Comparison of ENCODE assay signal across 9 mouse cellular contexts in genomic region chr13:89743201-89743600, GRCm38 (mm10). TPM values are rescaled to one million over a fixed set of nuclear protein-coding genes. Genes with fewer than 3 reads are reported as not detected.
DNase-seq lines count a peak whose midpoint lies in the region; ATAC-seq and TF ChIP-seq lines count a peak whose summit lies in the region.
"Had no signal": no experiment of that assay in that cellular context is flagged by ENCODE, and none has a peak within 500 bp of the region (broad histone marks: within the 10 kb centered on the region; RNA-seq: fewer than 3 reads in every experiment).

No protein-coding gene starts in this region.

- H3K4me2 ChIP-seq in kidney, postnatal 0 days (ENCODE audit: low read length) = peak overlapping the region; percentile 94
- peak overlapping the region; percentile 68 for H3K4me2 ChIP-seq in forebrain, embryonic 11.5 days (ENCODE audit: low read depth, low read length, severe bottlenecking)
- peak overlapping the region; percentile 81; the same call in 1 of the 2 replicates for H3K4me2 ChIP-seq in limb, embryonic 11.5 days (ENCODE audit: low read depth, severe bottlenecking)
- H3K4me2 ChIP-seq in neural tube, embryonic 15.5 days = peak overlapping the region; percentile 98

- H3K27ac ChIP-seq in kidney, postnatal 0 days = no peak overlapping the region
- 0 out of 2 replicates have a peak overlapping the region, but pooled peaks have one; percentile 85 for H3K27ac ChIP-seq in forebrain, embryonic 11.5 days (ENCODE audit: low read depth, low read length)
- no peak overlapping the region for H3K27ac ChIP-seq in limb, embryonic 11.5 days (replicated peaks; ENCODE audit: low read depth, low read length)
- no peak overlapping the region for H3K27ac ChIP-seq in neural tube, embryonic 15.5 days (replicated peaks)
- H3K27ac ChIP-seq in cerebellum, adult 2 months (ENCODE audit: insufficient read depth, low read length) = no peak overlapping the region
- H3K27ac ChIP-seq: liver, embryonic 13.5 days had no signal

- H3K4me1 ChIP-seq in kidney, postnatal 0 days (replicated peaks; ENCODE audit: insufficient read depth, low read length) = no peaks in the 10 kb centered on the region
- H3K4me1 ChIP-seq in forebrain, embryonic 11.5 days (replicated peaks; ENCODE audit: control insufficient read depth, insufficient read depth, low read length) = peaks cover 5% of the 10 kb centered on the region; the same call in 1 of the 2 replicates
- H3K4me1 ChIP-seq in limb, embryonic 11.5 days (ENCODE audit: control insufficient read depth, insufficient read depth, low read length) = 0 out of 2 replicates have a peak, but pooled peaks cover 3% of the 10 kb centered on the region
- peaks cover 31% of the 10 kb centered on the region for H3K4me1 ChIP-seq in neural tube, embryonic 15.5 days
- no peaks in the 10 kb centered on the region for H3K4me1 ChIP-seq in cerebellum, adult 2 months (ENCODE audit: control insufficient read depth, insufficient read depth, low read length)

- H3K4me3 ChIP-seq in kidney, postnatal 0 days (replicated peaks; ENCODE audit: low read depth, low read length) = peak overlapping the region; percentile 48; the same call in 1 of the 2 replicates
- peak overlapping the region; percentile 55 for H3K4me3 ChIP-seq in forebrain, embryonic 11.5 days (ENCODE audit: low read depth, low read length)
- peak overlapping the region; percentile 52 for H3K4me3 ChIP-seq in limb, embryonic 11.5 days (ENCODE audit: low read depth, low read length)
- H3K4me3 ChIP-seq in neural tube, embryonic 15.5 days (replicated peaks) = peak overlapping the region; percentile 59
- H3K4me3 ChIP-seq in cerebellum, adult 2 months (replicated peaks; ENCODE audit: insufficient read depth, low read depth, low read length) = no peak overlapping the region

- H3K36me3 ChIP-seq in kidney, postnatal 0 days (ENCODE audit: insufficient read depth, low read length) = no peaks in the 10 kb centered on the region
- no peaks in the 10 kb centered on the region for H3K36me3 ChIP-seq in forebrain, embryonic 11.5 days (ENCODE audit: control insufficient read depth, insufficient read depth, low read length)
- H3K36me3 ChIP-seq in limb, embryonic 11.5 days (ENCODE audit: control insufficient read depth, insufficient read depth, low read length) = no peaks in the 10 kb centered on the region
- no peaks in the 10 kb centered on the region for H3K36me3 ChIP-seq in neural tube, embryonic 15.5 days
- H3K36me3 ChIP-seq: liver, embryonic 13.5 days had no signal

- TF ChIP-seq CTCF in kidney, postnatal 0 days (IDR thresholded peaks at IDR 0.05; ENCODE audit: low read depth) = no peak
- no peak for TF ChIP-seq CTCF in cerebellum, adult 2 months (IDR thresholded peaks at IDR 0.05; ENCODE audit: borderline replicate concordance, insufficient read depth, low read depth, low read length)

- no peaks in the 10 kb centered on the region for H3K9me3 ChIP-seq in kidney, postnatal 0 days (replicated peaks; ENCODE audit: low read length)
- no peaks in the 10 kb centered on the region for H3K9me3 ChIP-seq in forebrain, embryonic 11.5 days (ENCODE audit: control insufficient read depth, low read length)
- H3K9me3 ChIP-seq in limb, embryonic 11.5 days (ENCODE audit: control insufficient read depth, low read length) = no peaks in the 10 kb centered on the region
- no peaks in the 10 kb centered on the region for H3K9me3 ChIP-seq in neural tube, embryonic 15.5 days (replicated peaks)
- H3K9me3 ChIP-seq: liver, embryonic 13.5 days had no signal

- no peak for TF ChIP-seq POLR2A in cerebellum, adult 2 months (IDR thresholded peaks at IDR 0.05; ENCODE audit: borderline replicate concordance, insufficient read depth, low read length)

- DNase-seq in kidney, postnatal 0 days (ENCODE audit: low spot score) = no peak
- no peak for DNase-seq in kidney, postnatal 4 days
- no peak for DNase-seq in forebrain, embryonic 11.5 days (ENCODE audit: low spot score)
- no peak for DNase-seq in limb, embryonic 11.5 days (ENCODE audit: low spot score)
- DNase-seq in urinary bladder, postnatal 25 days (ENCODE audit: low spot score) = no peak
- DNase-seq in thymus, adult 18-20 months = no peak
- DNase-seq in cerebellum, adult 2 months = no peak
- DNase-seq: liver, embryonic 13.5 days had no signal

- 24% methylated on average over 8 of the region's 8 CpGs for WGBS in kidney, postnatal 0 days
- WGBS in forebrain, embryonic 11.5 days = 2% methylated on average over 8 of the region's 8 CpGs
- 8% methylated on average over 8 of the region's 8 CpGs for WGBS in limb, embryonic 11.5 days
- 9% methylated on average over 8 of the region's 8 CpGs for WGBS in neural tube, embryonic 15.5 days
- WGBS in cerebellum, adult 2 months = 51% methylated on average over 8 of the region's 8 CpGs

- no peak for ATAC-seq in kidney, postnatal 0 days (replicated peaks; ENCODE audit: low FRiP score, low read depth)
- no peak for ATAC-seq in forebrain, embryonic 11.5 days (replicated peaks; ENCODE audit: low FRiP score)
- no peak for ATAC-seq in limb, embryonic 11.5 days (ENCODE audit: insufficient number of reproducible peaks, low FRiP score, low TSS enrichment, low read depth)
- ATAC-seq in neural tube, embryonic 15.5 days (ENCODE audit: low FRiP score) = no peak

- H3K9ac ChIP-seq in kidney, postnatal 0 days (ENCODE audit: low read depth, low read length) = no peak overlapping the region
- peak overlapping the region; percentile 79; the same call in 1 of the 2 replicates for H3K9ac ChIP-seq in forebrain, embryonic 11.5 days (ENCODE audit: low read length)
- no peak overlapping the region for H3K9ac ChIP-seq in limb, embryonic 11.5 days (ENCODE audit: low read length)
- H3K9ac ChIP-seq in neural tube, embryonic 15.5 days (replicated peaks) = 0 out of 2 replicates have a peak overlapping the region, but pooled peaks have one; percentile 55
- H3K9ac ChIP-seq: liver, embryonic 13.5 days had no signal

- no peaks in the 10 kb centered on the region for H3K27me3 ChIP-seq in kidney, postnatal 0 days (ENCODE audit: insufficient read depth, low read length)
- no peaks in the 10 kb centered on the region for H3K27me3 ChIP-seq in forebrain, embryonic 11.5 days (ENCODE audit: control insufficient read depth, insufficient read depth, low read length)
- H3K27me3 ChIP-seq in limb, embryonic 11.5 days (ENCODE audit: control insufficient read depth, insufficient read depth, low read length) = no peaks in the 10 kb centered on the region
- no peaks in the 10 kb centered on the region; the same call in 1 of the 2 replicates for H3K27me3 ChIP-seq in neural tube, embryonic 15.5 days (replicated peaks)
- H3K27me3 ChIP-seq in cerebellum, adult 2 months (ENCODE audit: control insufficient read depth, insufficient read depth, low read length) = no peaks in the 10 kb centered on the region; the same call in 1 of the 2 replicates

RNA-seq across cellular contexts. Expression of gene Vcan, which starts 0.9 kb away (rescaled TPM):
- 36.8 and 37.1 TPM in 2 replicates for polyA plus RNA-seq in kidney, postnatal 0 days (2015; fragmentation: Nextera tagmentation; extraction: Ambion mirVana)
- polyA plus RNA-seq in forebrain, embryonic 11.5 days (2014; fragmentation: Nextera tagmentation; extraction: Ambion mirVana) = 59.5 and 61.9 TPM in 2 replicates
- polyA plus RNA-seq in limb, embryonic 11.5 days (2014; fragmentation: Nextera tagmentation; extraction: Ambion mirVana) = 119 and 121 TPM in 2 replicates
- polyA plus RNA-seq in neural tube, embryonic 15.5 days (2015; fragmentation: Nextera tagmentation; extraction: Ambion mirVana) = 19.1 and 21.3 TPM in 2 replicates
- 6.9 and 9.5 TPM in 2 replicates for polyA plus RNA-seq in cerebellum, adult 2 months (2012; rRNA removed)

Comparison
In these comparisons a context has a peak if more than half of its experiments do, and no peak if none do; other contexts are left out.
1. H3K9ac ChIP-seq: peak in forebrain, embryonic 11.5 days (single experiment) and neural tube, embryonic 15.5 days (single experiment); none in kidney, postnatal 0 days (single experiment) and limb, embryonic 11.5 days (single experiment).
2. Peak in every context shown above with its lines, with median percentiles within 50 percentile points of each other: H3K4me2 ChIP-seq.